Comparison of ENCODE assay signal across 14 mouse cellular contexts in the genomic region with DNA sequence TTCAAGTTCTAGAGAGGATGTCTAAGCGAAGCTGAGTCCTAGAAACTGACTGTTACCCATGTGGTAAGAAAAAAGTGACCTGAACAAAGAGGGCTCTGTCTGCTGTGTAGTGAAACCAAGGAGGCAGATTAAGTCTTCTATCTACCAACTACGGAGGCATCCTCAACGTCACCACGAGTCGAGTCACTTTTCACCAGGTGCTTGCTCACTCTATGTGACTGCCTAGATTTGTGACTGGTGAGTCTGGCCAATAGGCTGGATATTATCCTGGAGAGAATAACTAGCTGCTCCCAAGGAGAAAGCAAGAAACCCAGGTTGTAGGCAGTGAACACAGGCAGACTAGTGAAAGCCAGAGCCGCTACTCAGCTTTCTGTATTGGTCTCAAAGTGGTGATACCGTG.
"Had no signal": no experiment of that assay in that cellular context is flagged by ENCODE, and none has a peak within 500 bp of the region (broad histone marks: within the 10 kb centered on the region; RNA-seq: fewer than 3 reads in every experiment).

No protein-coding gene starts in this region.

- ATAC-seq: liver, postnatal 0 days had no signal

- H3K9ac ChIP-seq: kidney, embryonic 15.5 days; limb, embryonic 15.5 days; liver, embryonic 13.5 days; liver, postnatal 0 days; lung, embryonic 15.5 days; midbrain, embryonic 12.5 days had no signal

- H3K4me1 ChIP-seq: kidney, embryonic 15.5 days; limb, embryonic 15.5 days; liver, embryonic 13.5 days; lung, embryonic 15.5 days; megakaryocyte, embryonic 14.5 days; midbrain, embryonic 12.5 days had no signal

- DNase-seq: kidney, postnatal 14 days; layer of hippocampus, postnatal 36 days; liver, embryonic 13.5 days; liver, postnatal 0 days; lung, postnatal 14 days; right cerebral cortex, postnatal 14 days; thymus, postnatal 4 days had no signal

- H3K27me3 ChIP-seq: kidney, embryonic 15.5 days; limb, embryonic 15.5 days; liver, embryonic 13.5 days; lung, embryonic 15.5 days; midbrain, embryonic 12.5 days had no signal

- H3K36me3 ChIP-seq: kidney, embryonic 15.5 days; limb, embryonic 15.5 days; liver, embryonic 13.5 days; lung, embryonic 15.5 days; midbrain, embryonic 12.5 days had no signal

- H3K27ac ChIP-seq: kidney, embryonic 15.5 days; limb, embryonic 15.5 days; liver, embryonic 13.5 days; lung, embryonic 15.5 days; macrophage; midbrain, embryonic 12.5 days; stomach, postnatal 0 days had no signal

- H3K4me2 ChIP-seq: kidney, embryonic 15.5 days; limb, embryonic 15.5 days; liver, embryonic 13.5 days; lung, embryonic 15.5 days; midbrain, embryonic 12.5 days had no signal

- H3K4me3 ChIP-seq: kidney, embryonic 15.5 days; limb, embryonic 15.5 days; liver, embryonic 13.5 days; lung, embryonic 15.5 days; megakaryocyte, embryonic 14.5 days; midbrain, embryonic 12.5 days had no signal

- H3K9me3 ChIP-seq: kidney, embryonic 15.5 days; limb, embryonic 15.5 days; liver, embryonic 13.5 days; lung, embryonic 15.5 days; megakaryocyte, embryonic 14.5 days; midbrain, embryonic 12.5 days had no signal
